Mouse (Mus musculus) hindbrain, postnatal 0 days (tissue): ENCODE data around the gene Tceanc2. TPM values are rescaled to one million over a fixed set of nuclear protein-coding genes. Genes with fewer than 3 reads are reported as not detected.

Source experiments
- ATAC-seq: fragments of 200-750 bp; cut with Nextera tagmentation; 2 replicates; pipeline ENCODE4 v1.8.0; 2017; ENCODE audit warnings: mild to moderate bottlenecking, moderate TSS enrichment, moderate library complexity
- DNase-seq: peaks from one replicate; pipeline ENCODE4 v3.0.0-alpha.2; 2015; ENCODE audit warnings: low spot score
- H3K27ac ChIP-seq: fragments of 300-500 bp; sonication (generic); 2 replicates; pipeline ENCODE4 v1.5.1; 2014; ENCODE audit warnings: mild to moderate bottlenecking
- H3K27me3 ChIP-seq: fragments of 300-500 bp; sonication (generic); 2 replicates; pipeline ENCODE4 v1.6.1; 2014; ENCODE audit warnings: low read length, mixed read lengths; ENCODE audit not compliant: insufficient read depth
- H3K36me3 ChIP-seq: fragments of 300-500 bp; sonication (generic); 2 replicates; pipeline ENCODE4 v1.6.1; 2014; ENCODE audit warnings: low read length, mixed read lengths; ENCODE audit not compliant: insufficient read depth
- H3K4me1 ChIP-seq: fragments of 300-500 bp; sonication (generic); 2 replicates; pipeline ENCODE4 v1.6.1; 2014; ENCODE audit warnings: antibody characterized with exemption, low read length, mixed read lengths; ENCODE audit not compliant: insufficient read depth
- H3K4me2 ChIP-seq: fragments of 300-500 bp; sonication (generic); 2 replicates; pipeline ENCODE4 v1.6.1; 2014; ENCODE audit warnings: low read depth, mild to moderate bottlenecking, low read length, moderate library complexity, mixed read lengths
- H3K4me3 ChIP-seq: fragments of 300-500 bp; sonication (generic); 2 replicates; pipeline ENCODE4 v1.5.1; 2014; ENCODE audit warnings: low read length
- H3K9ac ChIP-seq: fragments of 300-500 bp; sonication (generic); replicated peaks from 2 replicates; pipeline ENCODE4 v1.6.1; 2014; ENCODE audit warnings: mild to moderate bottlenecking, low read length, moderate library complexity, mixed read lengths
- H3K9me3 ChIP-seq: fragments of 300-500 bp; sonication (generic); 2 replicates; pipeline ENCODE4 v1.6.1; 2016; ENCODE audit warnings: low read length, mixed read lengths
- CTCF ChIP-seq: IDR thresholded peaks from 2 replicates; pipeline ENCODE4 v1.5.1; 2016; ENCODE audit warnings: antibody characterized with exemption, control low read depth, low read depth
- WGBS: fragments of 180-500 bp; shearing (Covaris S2); extraction: QIAGEN DNeasy Blood & Tissue Kit; methylation state at CpG from one replicate; pipeline ENCODE4 v1.1.7; 2014; 5-methylcytosine and 5-hydroxymethylcytosine counted together
- polyA plus RNA-seq: library from polyadenylated mRNA; unstranded; fragments of >200 nt; fragmentation: Nextera tagmentation; extraction: Ambion mirVana; gene quantifications from 2 replicates; pipeline ENCODE4 v1.2.1, GENCODE M21; 2015
- total RNA-seq: library from RNA; depleted of rRNA; stranded (reverse); fragments of >200 nt; gene quantifications from 2 replicates; pipeline ENCODE4 v1.2.3, GENCODE M21; 2014

The Tceanc2 gene
- total and polyA plus RNA-seq, 2 experiments from 2014 or later: 5.4 to 17.3 TPM

- Histone ChIP-seq H3K27ac (no peak overlapping the region), H3K9me3 (no peaks in the 10 kb centered on the region), H3K4me1 (no peaks in the 10 kb centered on the region), H3K27me3 (no peaks in the 10 kb centered on the region), H3K4me2 (no peak overlapping the region), H3K4me3 (no peak overlapping the region), H3K9ac (no peak overlapping the region), H3K36me3 (peaks cover 4% of the 10 kb centered on the region; the same call in 1 of the 2 replicates)
- WGBS: 83% methylated on average over 5 of the region's 5 CpGs
- DNase-seq: no peak
- TF ChIP-seq CTCF: no peak
- ATAC-seq: no peak
These were observed 33.0 kb upstream of the Tceanc2 start for GRCm38 (mm10) chr4:107211936-107212335.

GRCm38 (mm10) chr4:107211465-107211864, 32.5 kb upstream of the Tceanc2 start:
- Histone ChIP-seq H3K9me3 (no peaks in the 10 kb centered on the region), H3K9ac (no peak overlapping the region), H3K27me3 (no peaks in the 10 kb centered on the region), H3K36me3 (peaks cover 4% of the 10 kb centered on the region; the same call in 1 of the 2 replicates), H3K4me3 (no peak overlapping the region), H3K4me2 (no peak overlapping the region), H3K27ac (no peak overlapping the region), H3K4me1 (no peaks in the 10 kb centered on the region)
- 68% methylated on average over 4 of the region's 4 CpGs for WGBS
- TF ChIP-seq CTCF: no peak
- DNase-seq (no peak), ATAC-seq (no peak)

GRCm38 (mm10) chr4:107210483-107211097, 31.7 kb upstream of the Tceanc2 start:
- DNase-seq (no peak), ATAC-seq (no peak)
- WGBS: 84% methylated on average over 5 of the region's 5 CpGs
- Histone ChIP-seq H3K36me3 (peaks cover 11% of the 10 kb centered on the region; the same call in 1 of the 2 replicates), H3K27ac (no peak overlapping the region), H3K4me2 (no peak overlapping the region), H3K9me3 (no peaks in the 10 kb centered on the region), H3K4me1 (no peaks in the 10 kb centered on the region), H3K27me3 (no peaks in the 10 kb centered on the region), H3K4me3 (no peak overlapping the region), H3K9ac (no peak overlapping the region)
- no peak for TF ChIP-seq CTCF

GRCm38 (mm10) chr4:107208880-107209279, 30.0 kb upstream of the Tceanc2 start, which contains the start of gene Ldlrad1:
Gene Ldlrad1 (plus strand): TSS chr4:107209180.
- peaks cover 17% of the 10 kb centered on the region; the same call in 1 of the 2 replicates for H3K36me3 ChIP-seq
- DNase-seq (no peak), ATAC-seq (no peak)
- no peaks in the 10 kb centered on the region for H3K4me1 ChIP-seq
- no peaks in the 10 kb centered on the region for H3K9me3 ChIP-seq
- TF ChIP-seq CTCF: no peak
- WGBS: 86% methylated on average over 3 of the region's 3 CpGs
- H3K9ac ChIP-seq: no peak within 1 kb of the TSS
- H3K4me3 ChIP-seq: no peak within 1 kb of the TSS
- no peak within 1 kb of the TSS for H3K27ac ChIP-seq
- no peaks in the 10 kb centered on the region for H3K27me3 ChIP-seq
- H3K4me2 ChIP-seq: no peak within 1 kb of the TSS

GRCm38 (mm10) chr4:107207016-107207415, 28.1 kb upstream of the Tceanc2 start:
- ATAC-seq (no peak), DNase-seq (no peak)
- no peak for TF ChIP-seq CTCF
- Histone ChIP-seq H3K4me3 (no peak overlapping the region), H3K4me1 (no peaks in the 10 kb centered on the region), H3K9me3 (no peaks in the 10 kb centered on the region), H3K27ac (no peak overlapping the region), H3K27me3 (no peaks in the 10 kb centered on the region), H3K36me3 (peaks cover 31% of the 10 kb centered on the region), H3K4me2 (no peak overlapping the region), H3K9ac (no peak overlapping the region)
- 100% methylated on average over 2 of the region's 2 CpGs for WGBS

GRCm38 (mm10) chr4:107203001-107203400, 24.1 kb upstream of the Tceanc2 start:
- H3K4me3 ChIP-seq: no peak overlapping the region
- no peak overlapping the region for H3K4me2 ChIP-seq
- H3K27ac ChIP-seq: no peak overlapping the region
- peaks cover 57% of the 10 kb centered on the region for H3K36me3 ChIP-seq
- no peaks in the 10 kb centered on the region for H3K9me3 ChIP-seq
- no peak overlapping the region for H3K9ac ChIP-seq
- no peak for DNase-seq
- no peak for ATAC-seq
- TF ChIP-seq CTCF: no peak
- H3K27me3 ChIP-seq: no peaks in the 10 kb centered on the region
- WGBS: 96% methylated on average over 7 of the region's 7 CpGs
- H3K4me1 ChIP-seq: no peaks in the 10 kb centered on the region

GRCm38 (mm10) chr4:107201779-107202178, 22.9 kb upstream of the Tceanc2 start:
- H3K4me3 ChIP-seq: no peak overlapping the region
- no peak for ATAC-seq
- H3K9ac ChIP-seq: no peak overlapping the region
- no peaks in the 10 kb centered on the region for H3K4me1 ChIP-seq
- H3K9me3 ChIP-seq: no peaks in the 10 kb centered on the region
- peaks cover 62% of the 10 kb centered on the region for H3K36me3 ChIP-seq
- no peak overlapping the region for H3K27ac ChIP-seq
- H3K4me2 ChIP-seq: no peak overlapping the region
- 94% methylated on average over 3 of the region's 3 CpGs for WGBS
- no peaks in the 10 kb centered on the region for H3K27me3 ChIP-seq
- TF ChIP-seq CTCF: no peak
- DNase-seq: no peak
